Mouse (Mus musculus) intestine, embryonic 14.5 days (tissue): ENCODE data around the gene Aagab. TPM values are rescaled to one million over a fixed set of nuclear protein-coding genes. Genes with fewer than 3 reads are reported as not detected.

Source experiments
- ATAC-seq: fragments of 200-750 bp; cut with Nextera tagmentation; replicated peaks from 2 replicates; pipeline ENCODE4 v1.8.0; 2017; ENCODE audit warnings: low read depth, moderate number of reproducible peaks, moderate TSS enrichment, moderate library complexity; ENCODE audit not compliant: low FRiP score, low TSS enrichment
- DNase-seq: peaks from one replicate; pipeline ENCODE4 v3.0.0-alpha.2; 2018; ENCODE audit warnings: low spot score
- H3K27ac ChIP-seq: fragments of 300-500 bp; sonication (generic); 2 replicates; pipeline ENCODE4 v1.5.1; 2014; ENCODE audit warnings: low read depth, mild to moderate bottlenecking, control low read depth
- H3K27me3 ChIP-seq: fragments of 300-500 bp; sonication (generic); replicated peaks from 2 replicates; pipeline ENCODE4 v1.6.1; 2014; ENCODE audit warnings: low read length, control low read depth; ENCODE audit not compliant: control insufficient read depth, insufficient read depth
- H3K36me3 ChIP-seq: fragments of 300-500 bp; sonication (generic); 2 replicates; pipeline ENCODE4 v1.6.1; 2014; ENCODE audit warnings: low read length, control low read depth; ENCODE audit not compliant: control insufficient read depth, insufficient read depth
- H3K4me1 ChIP-seq: fragments of 300-500 bp; sonication (generic); replicated peaks from 2 replicates; pipeline ENCODE4 v1.6.1; 2014; ENCODE audit warnings: low read length, control low read depth, mixed read lengths; ENCODE audit not compliant: control insufficient read depth, insufficient read depth
- H3K4me2 ChIP-seq: fragments of 300-500 bp; sonication (generic); 2 replicates; pipeline ENCODE4 v1.6.1; 2014; ENCODE audit warnings: low read length
- H3K4me3 ChIP-seq: fragments of 300-500 bp; sonication (generic); 2 replicates; pipeline ENCODE4 v1.5.1; 2014; ENCODE audit warnings: low read depth, low read length, control low read depth, mixed read lengths
- H3K9ac ChIP-seq: fragments of 300-500 bp; sonication (generic); 2 replicates; pipeline ENCODE4 v1.6.1; 2014; ENCODE audit warnings: mild to moderate bottlenecking, low read length
- H3K9me3 ChIP-seq: fragments of 300-500 bp; sonication (generic); 2 replicates; pipeline ENCODE4 v1.6.1; 2016; ENCODE audit warnings: low read length, control low read depth; ENCODE audit not compliant: control insufficient read depth
- WGBS: fragments of 180-500 bp; shearing (Covaris S2); extraction: QIAGEN DNeasy Blood & Tissue Kit; methylation state at CpG from one replicate; pipeline ENCODE4 v1.1.7; 2014; 5-methylcytosine and 5-hydroxymethylcytosine counted together
- polyA plus RNA-seq: library from polyadenylated mRNA; unstranded; fragments of >200 nt; fragmentation: Nextera tagmentation; extraction: Ambion mirVana; gene quantifications from 2 replicates; pipeline ENCODE4 v1.2.1, GENCODE M21; 2014

Gene Aagab
- polyA plus RNA-seq, 1 experiment from 2014 or later: 26.0 TPM

GRCm38 (mm10) chr9:63590592-63590991 is 11.9 kb upstream of the Aagab start:
- H3K9me3 ChIP-seq: 0 out of 2 replicates have a peak, but pooled peaks cover 4% of the 10 kb centered on the region
- 87% methylated on average over 4 of the region's 4 CpGs for WGBS
- no peak for ATAC-seq

GRCm38 (mm10) chr9:63591661-63592256 is 10.7 kb upstream of the Aagab start:
- Histone ChIP-seq H3K4me3 (no peak overlapping the region), H3K9ac (no peak overlapping the region), H3K9me3 (0 out of 2 replicates have a peak, but pooled peaks cover 4% of the 10 kb centered on the region), H3K36me3 (no peaks in the 10 kb centered on the region), H3K27ac (no peak overlapping the region), H3K27me3 (no peaks in the 10 kb centered on the region), H3K4me2 (no peak overlapping the region), H3K4me1 (no peaks in the 10 kb centered on the region)
- DNase-seq (no peak), ATAC-seq (no peak)
- WGBS: 91% methylated on average over 8 of the region's 8 CpGs

More at GRCm38 (mm10) chr9:63590592-63590991, 11.9 kb upstream of the Aagab start:
- Histone ChIP-seq H3K9ac (no peak overlapping the region), H3K27me3 (no peaks in the 10 kb centered on the region), H3K4me1 (no peaks in the 10 kb centered on the region), H3K4me3 (no peak overlapping the region), H3K4me2 (no peak overlapping the region), H3K27ac (no peak overlapping the region), H3K36me3 (no peaks in the 10 kb centered on the region)
- DNase-seq: no peak

GRCm38 (mm10) chr9:63595032-63595431 is 7.4 kb upstream of the Aagab start:
- ATAC-seq: peak; percentile 77; the same call in 1 of the 2 replicates
- WGBS: 96% methylated on average over 1 of the region's 1 CpGs

GRCm38 (mm10) chr9:63595652-63596051 is 6.8 kb upstream of the Aagab start:
- Histone ChIP-seq H3K9me3 (no peaks in the 10 kb centered on the region), H3K9ac (no peak overlapping the region), H3K4me1 (no peaks in the 10 kb centered on the region), H3K27me3 (no peaks in the 10 kb centered on the region), H3K36me3 (no peaks in the 10 kb centered on the region), H3K4me3 (no peak overlapping the region), H3K4me2 (no peak overlapping the region), H3K27ac (no peak overlapping the region)
- WGBS: 83% methylated on average over 8 of the region's 8 CpGs
- DNase-seq: no peak
- ATAC-seq: no peak

More at GRCm38 (mm10) chr9:63595032-63595431, 7.4 kb upstream of the Aagab start:
- H3K4me3 ChIP-seq: no peak overlapping the region
- no peak overlapping the region for H3K4me2 ChIP-seq
- no peak for DNase-seq
- H3K27ac ChIP-seq: no peak overlapping the region
- H3K9me3 ChIP-seq: no peaks in the 10 kb centered on the region
- H3K9ac ChIP-seq: no peak overlapping the region
- no peaks in the 10 kb centered on the region for H3K4me1 ChIP-seq
- H3K36me3 ChIP-seq: no peaks in the 10 kb centered on the region
- no peaks in the 10 kb centered on the region for H3K27me3 ChIP-seq

- H3K4me2 ChIP-seq: no peak overlapping the region
- H3K4me3 ChIP-seq: no peak overlapping the region
- H3K9ac ChIP-seq: no peak overlapping the region
- no peaks in the 10 kb centered on the region for H3K27me3 ChIP-seq
- ATAC-seq (no peak), DNase-seq (no peak)
- H3K27ac ChIP-seq: no peak overlapping the region
- H3K36me3 ChIP-seq: no peaks in the 10 kb centered on the region
- WGBS: 65% methylated on average over 9 of the region's 9 CpGs
- H3K4me1 ChIP-seq: no peaks in the 10 kb centered on the region
- no peaks in the 10 kb centered on the region for H3K9me3 ChIP-seq
Measured at GRCm38 (mm10) chr9:63596660-63597059, 5.8 kb upstream of the Aagab start.

- no peaks in the 10 kb centered on the region for H3K9me3 ChIP-seq
- H3K4me3 ChIP-seq: no peak overlapping the region
- 51% methylated on average over 6 of the region's 6 CpGs for WGBS
- ATAC-seq: no peak
- H3K4me1 ChIP-seq: peaks cover 13% of the 10 kb centered on the region; the same call in 1 of the 2 replicates
- peak overlapping the region; percentile 53 for H3K4me2 ChIP-seq
- DNase-seq: no peak
- no peak overlapping the region for H3K9ac ChIP-seq
- H3K36me3 ChIP-seq: no peaks in the 10 kb centered on the region
- no peaks in the 10 kb centered on the region for H3K27me3 ChIP-seq
- no peak overlapping the region for H3K27ac ChIP-seq
Measured at GRCm38 (mm10) chr9:63603849-63604248, 1.4 kb downstream of the Aagab start.

GRCm38 (mm10) chr9:63606594-63606993 is 4.1 kb downstream of the Aagab start:
- no peak overlapping the region for H3K4me2 ChIP-seq
- DNase-seq (no peak), ATAC-seq (no peak)
- H3K9ac ChIP-seq: no peak overlapping the region
- H3K4me3 ChIP-seq: no peak overlapping the region
- no peaks in the 10 kb centered on the region for H3K36me3 ChIP-seq
- H3K4me1 ChIP-seq: peaks cover 29% of the 10 kb centered on the region
- no peaks in the 10 kb centered on the region for H3K27me3 ChIP-seq
- WGBS: 72% methylated on average over 2 of the region's 2 CpGs
- H3K9me3 ChIP-seq: no peaks in the 10 kb centered on the region
- no peak overlapping the region for H3K27ac ChIP-seq

GRCm38 (mm10) chr9:63608006-63608405 is 5.5 kb downstream of the Aagab start:
- Histone ChIP-seq H3K4me2 (no peak overlapping the region), H3K9me3 (no peaks in the 10 kb centered on the region), H3K4me3 (no peak overlapping the region), H3K9ac (no peak overlapping the region), H3K27ac (no peak overlapping the region), H3K27me3 (no peaks in the 10 kb centered on the region), H3K36me3 (no peaks in the 10 kb centered on the region), H3K4me1 (peaks cover 31% of the 10 kb centered on the region)
- DNase-seq (no peak), ATAC-seq (no peak)
- 86% methylated on average over 6 of the region's 6 CpGs for WGBS

GRCm38 (mm10) chr9:63609246-63609645 is 6.8 kb downstream of the Aagab start:
- 75% methylated on average over 8 of the region's 8 CpGs for WGBS
- H3K9me3 ChIP-seq: no peaks in the 10 kb centered on the region
- peaks cover 33% of the 10 kb centered on the region for H3K4me1 ChIP-seq
- ATAC-seq: no peak
- no peaks in the 10 kb centered on the region for H3K27me3 ChIP-seq
- no peak overlapping the region for H3K9ac ChIP-seq
- H3K27ac ChIP-seq: no peak overlapping the region
- no peak for DNase-seq
- no peaks in the 10 kb centered on the region for H3K36me3 ChIP-seq
- H3K4me3 ChIP-seq: no peak overlapping the region
- H3K4me2 ChIP-seq: no peak overlapping the region
